Mouse (Mus musculus): ENCODE measurements at regions not wholly inside any gene's neighbourhood (a gene's known extent, or its start where the extent isn't known, plus 50 kb on each side); places are given as distances from the start of the nearest gene placed in this dataset.

GRCm38 (mm10) chr3:149190856-149191576 is 200.7 kb upstream of the Adgrl2 start:
- DNase-seq (ENCODE audit: extremely low read depth, low read depth, low spot score) = no peak

GRCm38 (mm10) chr3:149184136-149184551 is 193.8 kb upstream of the Adgrl2 start:
- DNase-seq (ENCODE audit: extremely low read depth, low read depth, low spot score) = no peak

GRCm38 (mm10) chr3:149182095-149182494 is 191.7 kb upstream of the Adgrl2 start:
- DNase-seq (ENCODE audit: extremely low read depth, low read depth, low spot score) = no peak

GRCm38 (mm10) chr3:149180129-149180528 is 189.8 kb upstream of the Adgrl2 start:
- no peak for DNase-seq (ENCODE audit: extremely low read depth, low read depth, low spot score)

- no peak for DNase-seq (ENCODE audit: extremely low read depth, low read depth, low spot score)
These were observed 189.2 kb upstream of the Adgrl2 start for GRCm38 (mm10) chr3:149179486-149180116.

- no peak for DNase-seq (ENCODE audit: extremely low read depth, low read depth, low spot score)
These were observed 188.5 kb upstream of the Adgrl2 start for GRCm38 (mm10) chr3:149178891-149179290.

- no peak for DNase-seq (ENCODE audit: extremely low read depth, low read depth, low spot score)
These were observed 184.5 kb upstream of the Adgrl2 start for GRCm38 (mm10) chr3:149174689-149175390.

GRCm38 (mm10) chr3:149173537-149173936 is 183.2 kb upstream of the Adgrl2 start:
- DNase-seq (ENCODE audit: extremely low read depth, low read depth, low spot score) = no peak

GRCm38 (mm10) chr3:149171766-149172165 is 181.4 kb upstream of the Adgrl2 start:
- no peak for DNase-seq (ENCODE audit: extremely low read depth, low read depth, low spot score)

- peak; percentile 95 for DNase-seq (ENCODE audit: extremely low read depth, low read depth, low spot score)
These were observed 179.8 kb upstream of the Adgrl2 start for GRCm38 (mm10) chr3:149170191-149170590.

- no peak for DNase-seq (ENCODE audit: extremely low read depth, low read depth, low spot score)
These were observed 179.1 kb upstream of the Adgrl2 start for GRCm38 (mm10) chr3:149169442-149169841.

GRCm38 (mm10) chr3:149167997-149168396 is 177.6 kb upstream of the Adgrl2 start:
- DNase-seq (ENCODE audit: extremely low read depth, low read depth, low spot score) = no peak

GRCm38 (mm10) chr3:149164804-149165203 is 174.4 kb upstream of the Adgrl2 start:
- DNase-seq (ENCODE audit: extremely low read depth, low read depth, low spot score) = no peak

GRCm38 (mm10) chr3:149163591-149163990 is 173.2 kb upstream of the Adgrl2 start:
- DNase-seq (ENCODE audit: extremely low read depth, low read depth, low spot score) = no peak

- no peak for DNase-seq (ENCODE audit: extremely low read depth, low read depth, low spot score)
These were observed 170.5 kb upstream of the Adgrl2 start for GRCm38 (mm10) chr3:149160833-149161232.

- no peak for DNase-seq (ENCODE audit: extremely low read depth, low read depth, low spot score)
These were observed 167.0 kb upstream of the Adgrl2 start for GRCm38 (mm10) chr3:149157381-149157780.

GRCm38 (mm10) chr3:149152312-149152711 is 162.0 kb upstream of the Adgrl2 start:
- DNase-seq (ENCODE audit: extremely low read depth, low read depth, low spot score) = no peak

GRCm38 (mm10) chr3:149150796-149151195 is 160.4 kb upstream of the Adgrl2 start:
- no peak for DNase-seq (ENCODE audit: extremely low read depth, low read depth, low spot score)

- DNase-seq (ENCODE audit: extremely low read depth, low read depth, low spot score) = no peak
These were observed 158.3 kb upstream of the Adgrl2 start for GRCm38 (mm10) chr3:149148608-149149007.

GRCm38 (mm10) chr3:149147916-149148315 is 157.6 kb upstream of the Adgrl2 start:
- DNase-seq (ENCODE audit: extremely low read depth, low read depth, low spot score) = no peak

- DNase-seq (ENCODE audit: extremely low read depth, low read depth, low spot score) = no peak
These were observed 156.3 kb upstream of the Adgrl2 start for GRCm38 (mm10) chr3:149146673-149147072.

- DNase-seq (ENCODE audit: extremely low read depth, low read depth, low spot score) = no peak
These were observed 150.1 kb upstream of the Adgrl2 start for GRCm38 (mm10) chr3:149140461-149140860.
